Mouse (Mus musculus) lung, embryonic 14.5 days (tissue): ENCODE measurements around the gene Sult1a1. TPM values are rescaled to one million over a fixed set of nuclear protein-coding genes. Genes with fewer than 3 reads are reported as not detected.

Experiments used
- ATAC-seq: fragments of 200-750 bp; cut with Nextera tagmentation; 2 replicates; pipeline ENCODE4 v1.8.0; 2017; ENCODE audit warnings: mild to moderate bottlenecking, moderate TSS enrichment, moderate library complexity; ENCODE audit not compliant: insufficient read depth
- DNase-seq: peaks from one replicate; pipeline ENCODE4 v3.0.0-alpha.2; 2015
- H3K27ac ChIP-seq: fragments of 300-500 bp; sonication (generic); 2 replicates; pipeline ENCODE4 v1.5.1; 2014; ENCODE audit warnings: low read depth, mild to moderate bottlenecking, moderate library complexity
- H3K27me3 ChIP-seq: fragments of 300-500 bp; sonication (generic); 2 replicates; pipeline ENCODE4 v1.6.1; 2014; ENCODE audit warnings: low read length, control low read depth; ENCODE audit not compliant: insufficient read depth
- H3K36me3 ChIP-seq: fragments of 300-500 bp; sonication (generic); 2 replicates; pipeline ENCODE4 v1.6.1; 2014; ENCODE audit warnings: control low read depth; ENCODE audit not compliant: insufficient read depth
- H3K4me1 ChIP-seq: fragments of 300-500 bp; sonication (generic); 2 replicates; pipeline ENCODE4 v1.6.1; 2014; ENCODE audit warnings: antibody characterized with exemption, control low read depth; ENCODE audit not compliant: insufficient read depth
- H3K4me2 ChIP-seq: fragments of 300-500 bp; sonication (generic); 2 replicates; pipeline ENCODE4 v1.6.1; 2014; ENCODE audit warnings: mild to moderate bottlenecking
- H3K4me3 ChIP-seq: fragments of 300-500 bp; sonication (generic); 2 replicates; pipeline ENCODE4 v1.5.1; 2014; ENCODE audit warnings: low read depth, low read length
- H3K9ac ChIP-seq: fragments of 300-500 bp; sonication (generic); 2 replicates; pipeline ENCODE4 v1.6.1; 2014
- H3K9me3 ChIP-seq: fragments of 300-500 bp; sonication (generic); 2 replicates; pipeline ENCODE4 v1.6.1; 2016; ENCODE audit warnings: low read depth, low read length, control low read depth
- CTCF ChIP-seq: IDR thresholded peaks from 2 replicates; pipeline ENCODE4 v1.5.1; 2016; ENCODE audit warnings: antibody characterized with exemption, low read depth
- WGBS: fragments of 180-500 bp; shearing (Covaris S2); extraction: QIAGEN DNeasy Blood & Tissue Kit; methylation state at CpG from one replicate; pipeline ENCODE4 v1.1.7; 2014; 5-methylcytosine and 5-hydroxymethylcytosine counted together
- polyA plus RNA-seq: library from polyadenylated mRNA; unstranded; fragments of >200 nt; fragmentation: Nextera tagmentation; extraction: Ambion mirVana; gene quantifications from 2 replicates; pipeline ENCODE4 v1.2.1, GENCODE M21; 2014

The Sult1a1 gene
- polyA plus RNA-seq, 1 experiment from 2014 or later, result 1.4 TPM

- Histone ChIP-seq H3K9me3 (no peaks in the 10 kb centered on the region), H3K4me2 (no peak overlapping the region), H3K9ac (no peak overlapping the region), H3K36me3 (no peaks in the 10 kb centered on the region), H3K4me1 (no peaks in the 10 kb centered on the region), H3K4me3 (no peak overlapping the region), H3K27me3 (no peaks in the 10 kb centered on the region), H3K27ac (no peak overlapping the region; the same call in 1 of the 2 replicates)
- DNase-seq, result peak; percentile 74
- TF ChIP-seq CTCF, result peak; percentile 78
- peak; percentile 56 for ATAC-seq
- WGBS, result 10% methylated on average over 4 of the region's 4 CpGs
These were observed 39.3 kb downstream of the Sult1a1 start for GRCm38 (mm10) chr7:126636733-126637520.

GRCm38 (mm10) chr7:126635375-126635774 lies 40.9 kb downstream of the Sult1a1 start:
- ATAC-seq (no peak), DNase-seq (no peak)
- Histone ChIP-seq H3K4me2 (no peak overlapping the region), H3K27me3 (no peaks in the 10 kb centered on the region), H3K36me3 (no peaks in the 10 kb centered on the region), H3K4me1 (no peaks in the 10 kb centered on the region), H3K9me3 (no peaks in the 10 kb centered on the region), H3K27ac (no peak overlapping the region), H3K4me3 (no peak overlapping the region), H3K9ac (no peak overlapping the region)
- no peak for TF ChIP-seq CTCF

GRCm38 (mm10) chr7:126632478-126632877 lies 43.8 kb downstream of the Sult1a1 start:
- Histone ChIP-seq H3K27me3 (no peaks in the 10 kb centered on the region), H3K4me2 (no peak overlapping the region)
- no peak for ATAC-seq

GRCm38 (mm10) chr7:126630824-126631518 lies 45.3 kb downstream of the Sult1a1 start, which contains the start of gene Nupr1:
Gene Nupr1, minus strand, starts transcription at chr7:126630861.
- WGBS, result 87% methylated on average over 4 of the region's 4 CpGs
- H3K27ac ChIP-seq, result no peak within 1 kb of the TSS

More at GRCm38 (mm10) chr7:126632478-126632877, 43.8 kb downstream of the Sult1a1 start:
- H3K4me1 ChIP-seq, result no peaks in the 10 kb centered on the region
- no peak overlapping the region for H3K4me3 ChIP-seq
- no peak overlapping the region for H3K9ac ChIP-seq
- no peak for TF ChIP-seq CTCF
- DNase-seq, result no peak
- H3K9me3 ChIP-seq, result no peaks in the 10 kb centered on the region
- no peaks in the 10 kb centered on the region for H3K36me3 ChIP-seq
- WGBS, result 77% methylated on average over 2 of the region's 2 CpGs
- no peak overlapping the region for H3K27ac ChIP-seq

GRCm38 (mm10) chr7:126629915-126630314 lies 46.3 kb downstream of the Sult1a1 start:
- 58% methylated on average over 3 of the region's 3 CpGs for WGBS
- Histone ChIP-seq H3K9ac (no peak overlapping the region), H3K4me2 (no peak overlapping the region), H3K36me3 (no peaks in the 10 kb centered on the region), H3K4me3 (no peak overlapping the region), H3K9me3 (no peaks in the 10 kb centered on the region), H3K4me1 (0 out of 2 replicates have a peak, but pooled peaks cover 4% of the 10 kb centered on the region), H3K27ac (no peak overlapping the region), H3K27me3 (no peaks in the 10 kb centered on the region)
- no peak for ATAC-seq
- DNase-seq, result no peak
- no peak for TF ChIP-seq CTCF

More at GRCm38 (mm10) chr7:126630824-126631518, 45.3 kb downstream of the Sult1a1 start, which contains the start of gene Nupr1:
- Histone ChIP-seq H3K4me2 (no peak within 1 kb of the TSS), H3K9ac (no peak within 1 kb of the TSS), H3K4me1 (no peaks in the 10 kb centered on the region), H3K9me3 (no peaks in the 10 kb centered on the region), H3K36me3 (no peaks in the 10 kb centered on the region), H3K4me3 (no peak within 1 kb of the TSS), H3K27me3 (no peaks in the 10 kb centered on the region)
- DNase-seq (no peak), ATAC-seq (no peak; the same call in 1 of the 2 replicates)
- TF ChIP-seq CTCF, result no peak

- H3K27me3 ChIP-seq, result no peaks in the 10 kb centered on the region
- DNase-seq (no peak), ATAC-seq (no peak)
- H3K4me1 ChIP-seq, result 0 out of 2 replicates have a peak, but pooled peaks cover 6% of the 10 kb centered on the region
- no peak overlapping the region for H3K4me2 ChIP-seq
- no peak overlapping the region for H3K9ac ChIP-seq
- no peak overlapping the region for H3K4me3 ChIP-seq
- WGBS, result 54% methylated on average over 6 of the region's 6 CpGs
- no peaks in the 10 kb centered on the region for H3K9me3 ChIP-seq
- no peak for TF ChIP-seq CTCF
- H3K36me3 ChIP-seq, result no peaks in the 10 kb centered on the region
- H3K27ac ChIP-seq, result no peak overlapping the region
These were observed 48.1 kb downstream of the Sult1a1 start for GRCm38 (mm10) chr7:126628111-126628510.
